ENCODE assay signal across 32 mouse cellular contexts in genomic region chr5:103971051-103971450, GRCm38 (mm10). TPM values are rescaled to one million over a fixed set of nuclear protein-coding genes. Genes with fewer than 3 reads are reported as not detected.
DNase-seq lines count a peak whose midpoint lies in the region; ATAC-seq and TF ChIP-seq lines count a peak whose summit lies in the region.
"Had no signal": no experiment of that assay in that cellular context is flagged by ENCODE, and none has a peak within 500 bp of the region (broad histone marks: within the 10 kb centered on the region; RNA-seq: fewer than 3 reads in every experiment).

No protein-coding gene starts in this region.

- DNase-seq in heart, embryonic 10.5 days (ENCODE audit: low spot score), result peak; percentile 63
- no peak for DNase-seq in heart, postnatal 25 days (ENCODE audit: low spot score)
- peak; percentile 25 for DNase-seq in liver, embryonic 11.5 days (ENCODE audit: low spot score)
- DNase-seq in liver, postnatal 0 days, result no peak
- no peak for DNase-seq in G1E (ENCODE audit: low spot score)
- DNase-seq in splenic B cell, adult 2 months (ENCODE audit: low read depth, low spot score), result peak; percentile 18
- DNase-seq in hindbrain, embryonic 11.5 days (ENCODE audit: low spot score), result no peak
- no peak for DNase-seq in left cerebral cortex, adult 8-10 months (ENCODE audit: low spot score in 2 of 2)
- DNase-seq: adrenal gland, adult 8-10 months; adrenal gland, postnatal 14 days; adrenal gland, postnatal 36 days; B cell, adult 2 months; cerebellum, adult 11-12 months; cerebellum, adult 2 months; cerebellum, adult 9-10 months; cerebellum, postnatal 10 days; cerebellum, postnatal 25 days; embryo, embryonic 11 days had no signal

- H3K4me3 ChIP-seq in heart, embryonic 10.5 days, result no peak overlapping the region
- H3K4me3 ChIP-seq in liver, embryonic 11.5 days (ENCODE audit: low read depth, low read length), result no peak overlapping the region
- H3K4me3 ChIP-seq in liver, postnatal 0 days (ENCODE audit: low read depth, low read length), result no peak overlapping the region
- no peak overlapping the region for H3K4me3 ChIP-seq in G1E (ENCODE audit: low read depth, low read length)
- no peak overlapping the region for H3K4me3 ChIP-seq in hindbrain, embryonic 11.5 days (ENCODE audit: low read depth, low read length)
- H3K4me3 ChIP-seq: embryonic facial prominence, embryonic 13.5 days; embryonic facial prominence, embryonic 15.5 days; erythroblast, embryonic 14.5 days; forebrain, embryonic 10.5 days; forebrain, embryonic 12.5 days had no signal

- no peaks in the 10 kb centered on the region for H3K4me1 ChIP-seq in heart, embryonic 10.5 days
- H3K4me1 ChIP-seq in liver, embryonic 11.5 days (replicated peaks; ENCODE audit: control insufficient read depth, insufficient read depth, low read length), result no peaks in the 10 kb centered on the region
- H3K4me1 ChIP-seq in liver, postnatal 0 days (ENCODE audit: insufficient read depth), result peaks cover 12% of the 10 kb centered on the region; the same call in 1 of the 2 replicates
- no peaks in the 10 kb centered on the region for H3K4me1 ChIP-seq in G1E (ENCODE audit: insufficient read depth, low read depth, low read length)
- no peaks in the 10 kb centered on the region for H3K4me1 ChIP-seq in hindbrain, embryonic 11.5 days (replicated peaks; ENCODE audit: control insufficient read depth, insufficient read depth, low read length)
- H3K4me1 ChIP-seq: embryonic facial prominence, embryonic 15.5 days; forebrain, embryonic 12.5 days had no signal

- no peak for TF ChIP-seq EP300 in liver, postnatal 0 days (IDR thresholded peaks at IDR 0.05; ENCODE audit: low read depth)

- intact Hi-C loops in heart, postnatal 25 days (cut with DNase I), result no loop called here

- no peak overlapping the region for H3K4me2 ChIP-seq in liver, embryonic 11.5 days
- H3K4me2 ChIP-seq in liver, postnatal 0 days (ENCODE audit: low read depth, low read length), result no peak overlapping the region
- H3K4me2 ChIP-seq in hindbrain, embryonic 11.5 days (replicated peaks; ENCODE audit: low read depth, low read length), result no peak overlapping the region
- H3K4me2 ChIP-seq: embryonic facial prominence, embryonic 13.5 days; embryonic facial prominence, embryonic 15.5 days; forebrain, embryonic 12.5 days had no signal

- no peak overlapping the region for H3K9ac ChIP-seq in liver, embryonic 11.5 days (ENCODE audit: low read depth, low read length)
- no peak overlapping the region for H3K9ac ChIP-seq in liver, postnatal 0 days (replicated peaks)
- H3K9ac ChIP-seq in hindbrain, embryonic 11.5 days (ENCODE audit: low read depth, low read length), result no peak overlapping the region
- H3K9ac ChIP-seq: embryonic facial prominence, embryonic 13.5 days; embryonic facial prominence, embryonic 15.5 days; forebrain, embryonic 12.5 days had no signal

- H3K27me3 ChIP-seq in heart, embryonic 10.5 days (ENCODE audit: insufficient read depth, poor library complexity, severe bottlenecking), result no peaks in the 10 kb centered on the region
- no peaks in the 10 kb centered on the region; the same call in 1 of the 2 replicates for H3K27me3 ChIP-seq in liver, embryonic 11.5 days (replicated peaks; ENCODE audit: control insufficient read depth, insufficient read depth, low read length)
- no peaks in the 10 kb centered on the region for H3K27me3 ChIP-seq in liver, postnatal 0 days (ENCODE audit: insufficient read depth, low read length)
- H3K27me3 ChIP-seq in G1E (ENCODE audit: insufficient read depth, low read length), result no peaks in the 10 kb centered on the region
- H3K27me3 ChIP-seq in splenic B cell, adult 2 months (ENCODE audit: control insufficient read depth, insufficient read depth, low read length, poor library complexity, severe bottlenecking), result no peaks in the 10 kb centered on the region
- no peaks in the 10 kb centered on the region for H3K27me3 ChIP-seq in hindbrain, embryonic 11.5 days (ENCODE audit: control insufficient read depth, insufficient read depth, low read length)
- H3K27me3 ChIP-seq: CH12.LX; embryonic facial prominence, embryonic 13.5 days; embryonic facial prominence, embryonic 15.5 days; forebrain, embryonic 12.5 days had no signal

- no peak for ATAC-seq in liver, embryonic 11.5 days (replicated peaks; ENCODE audit: low FRiP score)
- ATAC-seq in liver, postnatal 0 days, result no peak
- peak; percentile 28; the same call in 1 of the 2 replicates for ATAC-seq in G1E (ENCODE audit: extremely low read depth, insufficient number of reproducible peaks, low FRiP score, poor library complexity, severe bottlenecking)
- ATAC-seq in hindbrain, embryonic 11.5 days (ENCODE audit: low FRiP score), result no peak
- ATAC-seq: activated CD4-positive, CD25-positive, alpha-beta regulatory T cell, adult 4 months; CD4-positive, CD25-positive, alpha-beta regulatory T cell, adult 4 months; forebrain, embryonic 14.5 days; forebrain, embryonic 16.5 days; Patski had no signal

- H3K27ac ChIP-seq in heart, embryonic 10.5 days, result no peak overlapping the region
- no peak overlapping the region for H3K27ac ChIP-seq in liver, embryonic 11.5 days (ENCODE audit: low read depth, low read length)
- no peak overlapping the region for H3K27ac ChIP-seq in liver, postnatal 0 days (ENCODE audit: low read depth)
- H3K27ac ChIP-seq in hindbrain, embryonic 11.5 days (ENCODE audit: low read depth, low read length), result no peak overlapping the region
- H3K27ac ChIP-seq: embryonic facial prominence, embryonic 13.5 days; embryonic facial prominence, embryonic 15.5 days; forebrain, embryonic 10.5 days; forebrain, embryonic 12.5 days had no signal

- H3K9me3 ChIP-seq in heart, embryonic 10.5 days, result no peaks in the 10 kb centered on the region
- no peaks in the 10 kb centered on the region for H3K9me3 ChIP-seq in liver, embryonic 11.5 days (ENCODE audit: control insufficient read depth, low read length)
- H3K9me3 ChIP-seq in liver, postnatal 0 days (ENCODE audit: low read length), result no peaks in the 10 kb centered on the region
- H3K9me3 ChIP-seq in G1E (replicated peaks), result peaks cover 2% of the 10 kb centered on the region; the same call in 1 of the 2 replicates
- no peaks in the 10 kb centered on the region for H3K9me3 ChIP-seq in hindbrain, embryonic 11.5 days (ENCODE audit: control insufficient read depth, low read length)
- H3K9me3 ChIP-seq: embryonic facial prominence, embryonic 13.5 days; embryonic facial prominence, embryonic 15.5 days; forebrain, embryonic 10.5 days; forebrain, embryonic 12.5 days had no signal

- no peaks in the 10 kb centered on the region for H3K36me3 ChIP-seq in heart, embryonic 10.5 days
- H3K36me3 ChIP-seq in liver, embryonic 11.5 days (ENCODE audit: control insufficient read depth, insufficient read depth, low read length), result no peaks in the 10 kb centered on the region
- 0 out of 2 replicates have a peak, but pooled peaks cover 3% of the 10 kb centered on the region for H3K36me3 ChIP-seq in liver, postnatal 0 days (replicated peaks; ENCODE audit: insufficient read depth, low read length)
- no peaks in the 10 kb centered on the region for H3K36me3 ChIP-seq in G1E (replicated peaks)
- no peaks in the 10 kb centered on the region for H3K36me3 ChIP-seq in splenic B cell, adult 2 months (ENCODE audit: control insufficient read depth, insufficient read depth, low read length, poor library complexity, severe bottlenecking)
- H3K36me3 ChIP-seq in hindbrain, embryonic 11.5 days (ENCODE audit: control insufficient read depth, insufficient read depth, low read length), result no peaks in the 10 kb centered on the region
- H3K36me3 ChIP-seq: embryonic facial prominence, embryonic 13.5 days; embryonic facial prominence, embryonic 15.5 days; forebrain, embryonic 10.5 days; forebrain, embryonic 12.5 days had no signal

- WGBS in heart, embryonic 10.5 days, result 60% methylated on average over 5 of the region's 5 CpGs
- 58% methylated on average over 5 of the region's 5 CpGs for WGBS in liver, embryonic 11.5 days
- WGBS in liver, postnatal 0 days (ENCODE audit: insufficient replicate concordance), result 45% methylated on average over 5 of the region's 5 CpGs
- WGBS in hindbrain, embryonic 11.5 days, result 65% methylated on average over 5 of the region's 5 CpGs

- no peak for TF ChIP-seq CTCF in liver, postnatal 0 days (IDR thresholded peaks at IDR 0.05; ENCODE audit: low read depth)
- TF ChIP-seq CTCF in G1E (IDR thresholded peaks at IDR 0.05; ENCODE audit: low read depth, low read length), result no peak

RNA-seq across cellular contexts. Expression of gene Hsd17b13, which starts 6.2 kb away (rescaled TPM):
- polyA plus RNA-seq in heart, embryonic 10.5 days (2016; fragmentation: Nextera tagmentation; extraction: Ambion mirVana), result not detected in 2 replicates
- not detected for total RNA-seq in heart, postnatal 25 days (2021)
- polyA plus RNA-seq in liver, embryonic 11.5 days (2014; fragmentation: Nextera tagmentation; extraction: Ambion mirVana), result 0.32 TPM in 1 of 2 replicates, not detected in the other
- 459 and 502 TPM in 2 replicates for polyA plus RNA-seq in liver, postnatal 0 days (2015; fragmentation: Nextera tagmentation; extraction: Ambion mirVana)
- not detected in 2 replicates for total RNA-seq in G1E (2014; fragmentation: Nextera tagmentation)
- total RNA-seq in G1E (2017), result 0.12 TPM in 1 of 2 replicates, not detected in the other
- not detected in 2 replicates for polyA plus RNA-seq in G1E (2012)
- not detected in 2 replicates for polyA plus RNA-seq in hindbrain, embryonic 11.5 days (2014; fragmentation: Nextera tagmentation; extraction: Ambion mirVana)
- under 1 TPM in 1 of 4 experiments, not detected in 3; 0.46 TPM for total RNA-seq in left cerebral cortex, adult 8-10 months (2022)
- total RNA-seq: adrenal gland, adult 18-20 months; adrenal gland, adult 8-10 months; common myeloid progenitor, adult 5-6 weeks had no signal
- polyA plus RNA-seq: activated CD4-positive, CD25-positive, alpha-beta regulatory T cell, adult 4 months; CD4-positive, CD25-positive, alpha-beta regulatory T cell, adult 4 months; cerebellum, adult 2 months; embryonic facial prominence, embryonic 11.5 days; embryonic facial prominence, embryonic 13.5 days; erythroblast, embryonic 14.5 days; forebrain, embryonic 10.5 days; forebrain, embryonic 12.5 days; forebrain, embryonic 14.5 days; forebrain, embryonic 16.5 days; Patski had no signal

RNA-seq across cellular contexts. Expression of gene Hsd17b11, which starts 50.7 kb away (rescaled TPM):
- 2.5 and 3.6 TPM in 2 replicates for polyA plus RNA-seq in heart, embryonic 10.5 days (2016; fragmentation: Nextera tagmentation; extraction: Ambion mirVana)
- total RNA-seq in heart, postnatal 25 days (2021), result 10 to 100 TPM; 25.2 to 29.6 TPM
- polyA plus RNA-seq in liver, embryonic 11.5 days (2014; fragmentation: Nextera tagmentation; extraction: Ambion mirVana), result 1.7 and 2.5 TPM in 2 replicates
- 26.7 and 27.1 TPM in 2 replicates for polyA plus RNA-seq in liver, postnatal 0 days (2015; fragmentation: Nextera tagmentation; extraction: Ambion mirVana)
- total RNA-seq in G1E (2014; fragmentation: Nextera tagmentation), result 9.2 and 11.7 TPM in 2 replicates
- 9.0 and 9.5 TPM in 2 replicates for total RNA-seq in G1E (2017)
- 0.47 and 0.82 TPM in 2 replicates for polyA plus RNA-seq in G1E (2012)
- polyA plus RNA-seq in hindbrain, embryonic 11.5 days (2014; fragmentation: Nextera tagmentation; extraction: Ambion mirVana), result 1.3 and 1.5 TPM in 2 replicates
- 10 to 100 TPM; 52.4 to 53.9 (median 52.8) TPM for total RNA-seq in left cerebral cortex, adult 8-10 months (2022)

RNA-seq across cellular contexts. Expression of gene Klhl8, which starts 60.0 kb away (rescaled TPM):
- 7.2 and 9.3 TPM in 2 replicates for polyA plus RNA-seq in heart, embryonic 10.5 days (2016; fragmentation: Nextera tagmentation; extraction: Ambion mirVana)
- total RNA-seq in heart, postnatal 25 days (2021), result 10 to 100 TPM; 12.6 to 13.5 TPM
- polyA plus RNA-seq in liver, embryonic 11.5 days (2014; fragmentation: Nextera tagmentation; extraction: Ambion mirVana), result 4.1 and 4.5 TPM in 2 replicates
- 1.5 and 1.9 TPM in 2 replicates for polyA plus RNA-seq in liver, postnatal 0 days (2015; fragmentation: Nextera tagmentation; extraction: Ambion mirVana)
- total RNA-seq in G1E (2014; fragmentation: Nextera tagmentation), result 1.5 TPM in 2 replicates
- total RNA-seq in G1E (2017), result 3.0 and 3.3 TPM in 2 replicates
- polyA plus RNA-seq in G1E (2012), result 0.04 and 0.11 TPM in 2 replicates
- polyA plus RNA-seq in hindbrain, embryonic 11.5 days (2014; fragmentation: Nextera tagmentation; extraction: Ambion mirVana), result 15.6 and 17.2 TPM in 2 replicates
- total RNA-seq in left cerebral cortex, adult 8-10 months (2022), result 10 to 100 TPM; 29.0 to 30.6 (median 30.3) TPM
- polyA plus RNA-seq: erythroblast, embryonic 14.5 days had no signal

Comparison
In these comparisons a context has a peak if more than half of its experiments do, and no peak if none do; other contexts are left out.
1. DNase-seq: peak in heart, embryonic 10.5 days (single experiment), liver, embryonic 11.5 days (single experiment) and splenic B cell, adult 2 months (single experiment); none in heart, postnatal 25 days (single experiment), liver, postnatal 0 days (single experiment), G1E (single experiment), hindbrain, embryonic 11.5 days (single experiment) and left cerebral cortex, adult 8-10 months (0 of 2).
2. RNA of gene Hsd17b13, which starts 6.2 kb away (polyA plus RNA-seq): 459 to 502 TPM in liver, postnatal 0 days; 0.32 TPM in liver, embryonic 11.5 days, not detected in heart, embryonic 10.5 days, not detected in G1E and not detected in hindbrain, embryonic 11.5 days; every median in the first group is over 100 times any median in the second.